Mouse (Mus musculus) MEL (cell line): ENCODE results near the gene Hyou1. TPM values are rescaled to one million over a fixed set of nuclear protein-coding genes. Genes with fewer than 3 reads are reported as not detected.
"Not testable (repeated sequence)": the region's sequence is repeated elsewhere in the genome, so short reads cannot be mapped to it uniquely, and the experiment has no call there.

ENCODE experiments used
- DNase-seq: peaks from one replicate; pipeline ENCODE4 v3.0.0; 2011; ENCODE audit warnings: low read depth, low spot score
- H3K27ac ChIP-seq: 2 replicates; pipeline ENCODE4 v1.5.1; 2012; ENCODE audit warnings: low read depth, mild to moderate bottlenecking, control low read depth, low read length, moderate library complexity; ENCODE audit not compliant: control insufficient read depth
- H3K27me3 ChIP-seq, 2 experiments: fragments of 150-350 bp in 1 of 2; sonication (generic) in 1 of 2; 2 replicates each; pipeline ENCODE4 v1.6.1; 2012; ENCODE audit warnings: low read length in 2 of 2, mild to moderate bottlenecking in 2 of 2, improper control_type of control experiment in 1 of 2, moderate library complexity in 1 of 2; ENCODE audit not compliant: insufficient read depth in 2 of 2, control insufficient read depth in 1 of 2
- H3K36me3 ChIP-seq, 2 experiments: 2 replicates each; pipeline ENCODE4 v1.6.1; 2012 to 2014; ENCODE audit warnings: low read length in 2 of 2, improper control_type of control experiment in 1 of 2, inconsistent platforms in 1 of 2, mild to moderate bottlenecking in 1 of 2; ENCODE audit not compliant: insufficient read depth in 2 of 2, control insufficient read depth in 1 of 2
- H3K4me1 ChIP-seq, 2 experiments: fragments of 150-350 bp in 1 of 2; sonication (generic) in 1 of 2; 2 replicates each; pipeline ENCODE4 v1.6.1; 2012; ENCODE audit warnings: low read length in 2 of 2, improper control_type of control experiment in 1 of 2, mild to moderate bottlenecking in 1 of 2; ENCODE audit not compliant: insufficient read depth in 2 of 2, control insufficient read depth in 1 of 2
- H3K4me3 ChIP-seq, 2 experiments: fragments of 150-350 bp in 1 of 2; sonication (generic) in 1 of 2; 2 replicates each; pipeline ENCODE4 v1.5.1; 2012; ENCODE audit warnings: low read depth in 2 of 2, low read length in 2 of 2, mild to moderate bottlenecking in 2 of 2, moderate library complexity in 2 of 2, control low read depth in 1 of 2, improper control_type of control experiment in 1 of 2; ENCODE audit not compliant: control insufficient read depth in 1 of 2, insufficient read depth in 1 of 2
- H3K79me2 ChIP-seq: 2 replicates; pipeline ENCODE4 v1.6.1; 2012; ENCODE audit warnings: mild to moderate bottlenecking, low read length, moderate library complexity; ENCODE audit not compliant: control insufficient read depth, poor library complexity, insufficient read depth
- H3K9ac ChIP-seq: 2 replicates; pipeline ENCODE4 v1.6.1; 2012; ENCODE audit warnings: low read depth, mild to moderate bottlenecking, control low read depth, low read length, moderate library complexity; ENCODE audit not compliant: control insufficient read depth, poor library complexity, severe bottlenecking
- H3K9me3 ChIP-seq: fragments of 150-350 bp; sonication (generic); replicated peaks from 2 replicates; pipeline ENCODE4 v1.6.1; 2012; ENCODE audit warnings: mild to moderate bottlenecking, low read length, improper control_type of control experiment, moderate library complexity; ENCODE audit not compliant: insufficient read depth
- BHLHE40 ChIP-seq: IDR thresholded peaks from 2 replicates; pipeline ENCODE4 v1.6.1; 2012; ENCODE audit warnings: low read depth, mild to moderate bottlenecking, inconsistent platforms, low read length, improper control_type of control experiment, borderline replicate concordance
- CHD1 ChIP-seq: IDR thresholded peaks from 2 replicates; pipeline ENCODE4 v1.6.1; 2012; ENCODE audit warnings: low read depth, mild to moderate bottlenecking, inconsistent platforms, low read length, improper control_type of control experiment
- CHD2 ChIP-seq: IDR thresholded peaks from 2 replicates; pipeline ENCODE4 v1.6.1; 2011; ENCODE audit warnings: low read length, improper control_type of control experiment
- CTCF ChIP-seq, 3 experiments: IDR thresholded peaks in 2 of 3; conservative IDR thresholded peaks in 1 of 3; 2 replicates each; pipeline ENCODE4 v1.5.1; 2011 to 2012; ENCODE audit warnings: low read length in 3 of 3, low read depth in 2 of 3, mild to moderate bottlenecking in 2 of 3, improper control_type of control experiment in 1 of 3, inconsistent platforms in 1 of 3, mixed read lengths in 1 of 3, moderate library complexity in 1 of 3; ENCODE audit not compliant: control insufficient read depth in 1 of 3, insufficient read depth in 1 of 3, poor library complexity in 1 of 3, severe bottlenecking in 1 of 3
- ELF1 ChIP-seq: IDR thresholded peaks from 2 replicates; pipeline ENCODE4 v1.6.1; 2014; ENCODE audit warnings: low read depth, mild to moderate bottlenecking, inconsistent platforms, low read length, improper control_type of control experiment, moderate library complexity
- ETS1 ChIP-seq: IDR thresholded peaks from 2 replicates; pipeline ENCODE4 v1.6.1; 2012; ENCODE audit warnings: low read depth, mild to moderate bottlenecking, inconsistent platforms, low read length, improper control_type of control experiment, moderate library complexity
- GABPA ChIP-seq: IDR thresholded peaks from 2 replicates; pipeline ENCODE4 v1.6.1; 2012; ENCODE audit warnings: low read depth, mild to moderate bottlenecking, inconsistent platforms, low read length, improper control_type of control experiment, moderate library complexity
- GATA1 ChIP-seq: IDR thresholded peaks from 2 replicates; pipeline ENCODE4 v1.6.1; 2011; ENCODE audit warnings: low read depth, low read length, improper control_type of control experiment
- HCFC1 ChIP-seq: IDR thresholded peaks from 2 replicates; pipeline ENCODE4 v1.6.1; 2012; ENCODE audit warnings: low read depth, mild to moderate bottlenecking, inconsistent platforms, low read length, improper control_type of control experiment, moderate library complexity
- MAX ChIP-seq: IDR thresholded peaks from 2 replicates; pipeline ENCODE4 v1.6.1; 2011; ENCODE audit warnings: low read length, improper control_type of control experiment
- MAZ ChIP-seq: IDR thresholded peaks from 2 replicates; pipeline ENCODE4 v1.6.1; 2012; ENCODE audit warnings: low read depth, mild to moderate bottlenecking, inconsistent platforms, low read length, improper control_type of control experiment
- MXI1 ChIP-seq: IDR thresholded peaks from 2 replicates; pipeline ENCODE4 v1.6.1; 2011; ENCODE audit warnings: mild to moderate bottlenecking, low read depth, low read length, improper control_type of control experiment
- NELFE ChIP-seq: IDR thresholded peaks from 2 replicates; pipeline ENCODE4 v1.6.1; 2011; ENCODE audit warnings: low read depth, low read length, improper control_type of control experiment
- NRF1 ChIP-seq: IDR thresholded peaks from 2 replicates; pipeline ENCODE4 v1.6.1; 2014; ENCODE audit warnings: low read depth, mild to moderate bottlenecking, inconsistent platforms, low read length, improper control_type of control experiment, moderate library complexity; ENCODE audit not compliant: poor library complexity, insufficient read depth, severe bottlenecking
- POLR2A ChIP-seq, 2 experiments: IDR thresholded peaks; 2 replicates each; pipeline ENCODE4 v1.6.1; 2011 to 2012; ENCODE audit warnings: low read length in 2 of 2, mild to moderate bottlenecking in 2 of 2, control low read depth in 1 of 2, improper control_type of control experiment in 1 of 2, low read depth in 1 of 2, moderate library complexity in 1 of 2; ENCODE audit not compliant: control insufficient read depth in 1 of 2, insufficient read depth in 1 of 2, poor library complexity in 1 of 2
- POLR2AphosphoS2 ChIP-seq: IDR thresholded peaks from 2 replicates; pipeline ENCODE4 v1.6.1; 2011; ENCODE audit warnings: low read length, improper control_type of control experiment
- RAD21 ChIP-seq: IDR thresholded peaks from 2 replicates; pipeline ENCODE4 v1.6.1; 2011; ENCODE audit warnings: mild to moderate bottlenecking, low read depth, low read length, improper control_type of control experiment
- RCOR1 ChIP-seq: IDR thresholded peaks from 2 replicates; pipeline ENCODE4 v1.6.1; 2012; ENCODE audit warnings: low read depth, mild to moderate bottlenecking, inconsistent platforms, low read length, improper control_type of control experiment
- SIN3A ChIP-seq: IDR thresholded peaks from 2 replicates; pipeline ENCODE4 v1.6.1; 2012; ENCODE audit warnings: low read length, improper control_type of control experiment, inconsistent platforms
- SMC3 ChIP-seq: IDR thresholded peaks from 2 replicates; pipeline ENCODE4 v1.6.1; 2011; ENCODE audit warnings: low read depth, low read length, improper control_type of control experiment
- TAL1 ChIP-seq: IDR thresholded peaks from 2 replicates; pipeline ENCODE4 v1.6.1; 2012; ENCODE audit warnings: mild to moderate bottlenecking, inconsistent platforms, low read length, moderate library complexity, mixed read lengths
- TBP ChIP-seq: IDR thresholded peaks from 2 replicates; pipeline ENCODE4 v1.8.0; 2011; ENCODE audit warnings: low read depth, low read length, improper control_type of control experiment
- TCF12 ChIP-seq: IDR thresholded peaks from 2 replicates; pipeline ENCODE4 v1.6.1; 2014; ENCODE audit warnings: low read depth, mild to moderate bottlenecking, inconsistent platforms, low read length, improper control_type of control experiment, moderate library complexity
- UBTF ChIP-seq: IDR thresholded peaks from 2 replicates; pipeline ENCODE4 v1.6.1; 2012; ENCODE audit warnings: low read depth, mild to moderate bottlenecking, inconsistent platforms, low read length, improper control_type of control experiment, moderate library complexity, borderline replicate concordance; ENCODE audit not compliant: insufficient read depth
- USF2 ChIP-seq, 2 experiments: IDR thresholded peaks; 2 replicates each; pipeline ENCODE4 v1.6.1; 2011 to 2012; ENCODE audit warnings: improper control_type of control experiment in 2 of 2, low read length in 2 of 2, borderline replicate concordance in 1 of 2, inconsistent platforms in 1 of 2, low read depth in 1 of 2, mild to moderate bottlenecking in 1 of 2; ENCODE audit not compliant: insufficient read depth in 1 of 2
- ZKSCAN1 ChIP-seq: IDR thresholded peaks from 2 replicates; pipeline ENCODE4 v1.6.1; 2012; ENCODE audit warnings: low read depth, mild to moderate bottlenecking, inconsistent platforms, low read length, improper control_type of control experiment, moderate library complexity
- ZMIZ1 ChIP-seq: IDR thresholded peaks from 2 replicates; pipeline ENCODE4 v1.6.1; 2012; ENCODE audit warnings: low read depth, mild to moderate bottlenecking, inconsistent platforms, low read length, improper control_type of control experiment, moderate library complexity
- polyA plus RNA-seq, 2 experiments: library from polyadenylated mRNA; stranded (reverse) in 1 of 2; unstranded in 1 of 2; fragments of >175 nt in 1 of 2; fragments of >200 nt in 1 of 2; gene quantifications; 2 replicates each; pipeline versions ENCODE4 v1.2.1 to v1.2.4; 2012; ENCODE audit warnings: low replicate concordance in 2 of 2, low read depth in 1 of 2; ENCODE audit not compliant: insufficient read length in 2 of 2, insufficient read depth in 1 of 2, missing spikeins in 1 of 2
- total RNA-seq: library from RNA; depleted of rRNA; stranded (reverse); fragments of 300-350 nt; gene quantifications from 2 replicates; pipeline ENCODE4 v1.2.3, GENCODE M21; 2012

Hyou1 gene
- total and polyA plus RNA-seq, 3 experiments, result 160 to 186 TPM; not detected in 1

- not testable (repeated sequence) for DNase-seq, H3K4me1 ChIP-seq
- peak overlapping the region; percentile 10; the same call in 1 of the 2 replicates for H3K27ac ChIP-seq
These were observed 42.8 kb upstream of the Hyou1 start for GRCm38 (mm10) chr9:44336513-44336912.

GRCm38 (mm10) chr9:44336964-44337363 lies 42.3 kb upstream of the Hyou1 start:
- H3K27me3 ChIP-seq, result no peaks in the 10 kb centered on the region
- H3K4me1 ChIP-seq, result peaks cover 3 to 14% of the 10 kb centered on the region in 2 experiments; a peak in 3 of 4 replicates
- H3K9me3 ChIP-seq, result no peaks in the 10 kb centered on the region
- H3K27ac ChIP-seq, result no peak overlapping the region; the same call in 1 of the 2 replicates
- TF ChIP-seq ELF1 (no peak), ETS1 (no peak), MXI1 (no peak), TBP (no peak), ZKSCAN1 (no peak), CTCF (IDR thresholded peaks at IDR 0.05 in 2 of 3, conservative IDR thresholded peaks at IDR 0.05 in 1 of 3; ENCODE audit: control insufficient read depth in 1 of 3, insufficient read depth in 1 of 3, low read depth in 2 of 3, low read length in 3 of 3, poor library complexity in 1 of 3, severe bottlenecking in 1 of 3) (no peak), SIN3A (no peak), RCOR1 (no peak), NELFE (0 out of 2 replicates have a peak, but pooled peaks have one; percentile 20), MAX (0 out of 2 replicates have a peak, but pooled peaks have one; percentile 19), GABPA (no peak), ZMIZ1 (no peak), NRF1 (no peak), POLR2AphosphoS2 (peak; percentile 51), CHD1 (no peak), HCFC1 (no peak), MAZ (no peak), CHD2 (no peak), SMC3 (no peak), UBTF (no peak), POLR2A (IDR thresholded peaks at IDR 0.05; ENCODE audit: control insufficient read depth in 1 of 2, insufficient read depth in 1 of 2, low read depth in 1 of 2, low read length in 2 of 2, poor library complexity in 1 of 2) (peak in 1 of 2 experiments; percentile 13; a peak in 1 of 4 replicates), BHLHE40 (no peak), TAL1 (no peak), GATA1 (no peak), USF2 (IDR thresholded peaks at IDR 0.05; ENCODE audit: borderline replicate concordance in 1 of 2, insufficient read depth in 1 of 2, low read depth in 1 of 2, low read length in 2 of 2) (no peak), RAD21 (no peak), TCF12 (no peak)
- peak overlapping the region; percentile 99 for H3K9ac ChIP-seq
- peak; percentile 64 for DNase-seq
- H3K36me3 ChIP-seq, result peaks cover 0 to 18% of the 10 kb centered on the region in 2 experiments; a peak in 3 of 4 replicates
- H3K79me2 ChIP-seq, result peaks cover 42% of the 10 kb centered on the region
- peak overlapping the region; percentile 24 to 86 for H3K4me3 ChIP-seq

More at GRCm38 (mm10) chr9:44336513-44336912, 42.8 kb upstream of the Hyou1 start:
- not testable (repeated sequence) for H3K27me3 ChIP-seq, H3K9me3 ChIP-seq
- Histone ChIP-seq H3K79me2 (peaks cover 37% of the 10 kb centered on the region), H3K9ac (peak overlapping the region; percentile 99), H3K4me3 (peak overlapping the region; percentile 24 to 86), H3K36me3 (peaks cover 0 to 13% of the 10 kb centered on the region in 2 experiments; a peak in 3 of 4 replicates)
